Mouse (Mus musculus) megakaryocyte, adult 5-6 weeks (primary cell): ENCODE data around the gene Gm595. TPM values are rescaled to one million over a fixed set of nuclear protein-coding genes. Genes with fewer than 3 reads are reported as not detected.

Source experiments
- ATAC-seq: 2 replicates; pipeline ENCODE4 v1.8.0; 2016; ENCODE audit warnings: mild to moderate bottlenecking, inconsistent platforms; ENCODE audit not compliant: poor library complexity, severe bottlenecking
- total RNA-seq, 2 experiments: library from RNA; stranded (forward) in 1 of 2; stranded (reverse) in 1 of 2; fragments of 153-499, 151-499 nt in 1 of 2; fragments of 221-1000, 200-1000 nt in 1 of 2; gene quantifications; 2 replicates each; pipeline versions ENCODE4 v1.2.3 to v1.2.4; 2015 to 2017

Gene Gm595
- total RNA-seq (2015) (not detected in 2 replicates), total RNA-seq (2017) (not detected in 2 replicates)

- ATAC-seq = no peak
Observed at GRCm38 (mm10) chrX:48877613-48878012, at the start of gene Gm595. Gm595 (minus strand) TSS chrX:48877713.

DNA sequence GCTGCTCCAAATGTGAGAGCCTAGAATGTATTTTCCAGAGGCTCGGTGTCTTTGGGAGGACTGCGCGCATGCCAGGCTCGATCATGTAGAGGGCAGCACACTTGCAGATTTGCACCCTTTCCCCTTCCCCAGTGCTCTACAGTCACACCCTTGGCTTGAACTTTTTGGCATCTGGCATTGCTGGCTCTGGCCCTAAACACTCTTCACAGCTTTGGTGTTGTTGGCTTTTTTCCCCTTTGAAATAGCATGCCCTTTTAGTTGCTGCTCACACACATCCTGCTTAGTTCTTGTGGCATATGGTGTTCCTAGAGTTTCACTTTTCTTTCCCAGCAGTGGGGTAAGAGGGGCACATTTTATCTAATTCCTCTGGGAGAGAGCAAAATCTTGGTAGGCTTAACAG lies 30.9 kb upstream of the Gm595 start:
- ATAC-seq = no peak

DNA sequence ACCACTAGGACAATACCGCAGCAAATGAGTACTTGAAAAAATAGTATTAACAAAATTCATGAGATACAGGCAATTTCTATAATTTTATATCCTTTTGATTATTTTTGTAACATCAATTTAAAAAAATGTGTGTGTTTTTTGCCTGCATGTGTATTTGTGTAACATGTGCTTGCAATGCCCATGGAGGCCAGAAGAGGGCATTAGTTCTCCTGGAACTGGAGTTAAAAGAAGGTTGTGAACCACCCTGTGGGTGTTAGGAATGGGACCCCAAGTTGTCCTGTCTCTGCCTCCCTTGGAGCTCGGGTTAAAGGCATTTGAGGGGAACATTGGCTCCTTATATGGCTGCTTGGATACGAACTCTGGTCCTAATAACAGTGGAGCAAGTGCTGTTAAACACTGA lies 26.2 kb upstream of the Gm595 start:
- no peak for ATAC-seq

GRCm38 (mm10) chrX:48899555-48899954 lies 22.0 kb upstream of the Gm595 start:
- ATAC-seq = no peak

DNA sequence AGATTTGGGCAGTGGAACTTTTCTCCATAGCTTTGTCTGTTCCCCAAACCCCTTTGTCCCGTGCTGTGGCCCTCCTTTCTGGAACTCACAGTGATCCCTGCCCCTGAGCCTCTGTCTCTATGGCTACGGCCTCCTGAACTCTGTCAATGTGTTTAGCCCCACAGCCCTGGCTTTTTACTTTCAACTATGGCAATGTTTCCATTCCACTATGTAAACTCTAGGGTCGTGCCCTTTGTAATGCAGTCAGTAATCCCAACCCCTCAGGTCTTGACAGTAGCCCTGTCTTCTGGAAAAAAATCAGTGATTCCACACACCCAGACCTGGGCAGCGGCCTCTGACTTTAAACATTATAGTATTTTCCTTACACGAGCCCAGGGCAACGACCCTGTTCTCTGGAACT lies 19.3 kb upstream of the Gm595 start:
- no peak for ATAC-seq

GRCm38 (mm10) chrX:48893946-48894345 lies 16.4 kb upstream of the Gm595 start:
- ATAC-seq = no peak

DNA sequence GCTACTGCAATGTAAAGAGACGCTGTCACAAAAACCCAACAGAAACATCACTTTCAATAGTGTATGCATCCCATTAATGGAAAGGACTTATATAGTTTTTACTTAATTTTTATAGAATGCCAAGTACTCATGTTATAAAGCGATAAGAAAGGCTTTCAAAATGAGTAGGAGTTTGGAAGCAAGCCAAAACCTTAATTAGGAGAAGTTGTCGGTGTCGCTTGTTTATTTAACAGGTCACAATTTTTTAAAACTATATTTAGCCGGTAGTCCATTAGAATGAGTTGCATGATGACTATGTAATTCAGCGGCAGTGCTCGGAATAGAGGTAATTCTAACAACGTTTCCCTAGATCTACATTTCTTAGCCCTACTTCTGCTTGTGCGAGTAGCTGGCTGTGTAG lies 12.7 kb upstream of the Gm595 start:
- ATAC-seq = no peak

GRCm38 (mm10) chrX:48884615-48885014 lies 7.1 kb upstream of the Gm595 start:
- ATAC-seq = no peak

Other genes starting within 250 kb of the Gm595 start
- 0.18 TPM in 1 of 2 replicates, not detected in the other for gene Gpr119, start 203.2 kb downstream of the Gm595 start, total RNA-seq (2015)
- not detected in 2 replicates for gene Gpr119, start 203.2 kb downstream of the Gm595 start, total RNA-seq (2017)
- 13.5 and 14.3 TPM in 2 replicates for gene Rbmx2, start 182.7 kb downstream of the Gm595 start, total RNA-seq (2015)
- gene Rbmx2, start 182.7 kb downstream of the Gm595 start, total RNA-seq (2017) = 12.9 and 15.6 TPM in 2 replicates